Mouse (Mus musculus) kidney, postnatal 0 days (tissue): ENCODE results near the gene Gm45716. TPM values are rescaled to one million over a fixed set of nuclear protein-coding genes. Genes with fewer than 3 reads are reported as not detected.

Source experiments
- ATAC-seq: fragments of 200-750 bp; cut with Nextera tagmentation; replicated peaks from 2 replicates; pipeline ENCODE4 v1.8.0; 2017; ENCODE audit warnings: low read depth, moderate number of reproducible peaks, moderate TSS enrichment, moderate library complexity; ENCODE audit not compliant: low FRiP score
- DNase-seq: peaks from one replicate; pipeline ENCODE4 v3.0.0-alpha.2; 2016; ENCODE audit warnings: low spot score
- H3K27ac ChIP-seq: fragments of 300-500 bp; sonication (generic); 2 replicates; pipeline ENCODE4 v1.5.1; 2014; ENCODE audit warnings: mild to moderate bottlenecking
- H3K27me3 ChIP-seq: fragments of 300-500 bp; sonication (generic); 2 replicates; pipeline ENCODE4 v1.6.1; 2014; ENCODE audit warnings: low read length, mixed read lengths; ENCODE audit not compliant: insufficient read depth
- H3K36me3 ChIP-seq: fragments of 300-500 bp; sonication (generic); 2 replicates; pipeline ENCODE4 v1.6.1; 2014; ENCODE audit warnings: low read length, mixed read lengths; ENCODE audit not compliant: insufficient read depth
- H3K4me1 ChIP-seq: fragments of 300-500 bp; sonication (generic); replicated peaks from 2 replicates; pipeline ENCODE4 v1.6.1; 2014; ENCODE audit warnings: antibody characterized with exemption, low read length, mixed read lengths; ENCODE audit not compliant: insufficient read depth
- H3K4me2 ChIP-seq: fragments of 300-500 bp; sonication (generic); 2 replicates; pipeline ENCODE4 v1.6.1; 2014; ENCODE audit warnings: mild to moderate bottlenecking, low read length, moderate library complexity, mixed read lengths
- H3K4me3 ChIP-seq: fragments of 300-500 bp; sonication (generic); replicated peaks from 2 replicates; pipeline ENCODE4 v1.5.1; 2014; ENCODE audit warnings: low read depth, low read length
- H3K9ac ChIP-seq: fragments of 300-500 bp; sonication (generic); 2 replicates; pipeline ENCODE4 v1.6.1; 2014; ENCODE audit warnings: low read depth, low read length
- H3K9me3 ChIP-seq: fragments of 300-500 bp; sonication (generic); replicated peaks from 2 replicates; pipeline ENCODE4 v1.6.1; 2016; ENCODE audit warnings: low read length, inconsistent platforms, mixed read lengths
- CTCF ChIP-seq: IDR thresholded peaks from 2 replicates; pipeline ENCODE4 v1.5.1; 2016; ENCODE audit warnings: antibody characterized with exemption, low read depth, mild to moderate bottlenecking, moderate library complexity
- WGBS: fragments of 180-500 bp; shearing (Covaris S2); extraction: QIAGEN DNeasy Blood & Tissue Kit; methylation state at CpG from one replicate; pipeline ENCODE4 v1.1.7; 2014; 5-methylcytosine and 5-hydroxymethylcytosine counted together
- polyA plus RNA-seq: library from polyadenylated mRNA; unstranded; fragments of >200 nt; fragmentation: Nextera tagmentation; extraction: Ambion mirVana; gene quantifications from 2 replicates; pipeline ENCODE4 v1.2.1, GENCODE M21; 2015

The Gm45716 gene
- polyA plus RNA-seq, 1 experiment from 2014 or later: 13.9 TPM

- Histone ChIP-seq H3K4me2 (no peak overlapping the region), H3K36me3 (no peaks in the 10 kb centered on the region), H3K27me3 (no peaks in the 10 kb centered on the region), H3K4me3 (no peak overlapping the region), H3K4me1 (0 out of 2 replicates have a peak, but pooled peaks cover 3% of the 10 kb centered on the region), H3K9me3 (no peaks in the 10 kb centered on the region), H3K27ac (no peak overlapping the region), H3K9ac (no peak overlapping the region)
- WGBS: 34% methylated on average over 6 of the region's 6 CpGs
- peak; percentile 70 for TF ChIP-seq CTCF
- DNase-seq (peak; percentile 60), ATAC-seq (no peak)
These were observed 19.7 kb upstream of the Gm45716 start for GRCm38 (mm10) chr11:90167771-90168170.

- no peak overlapping the region for H3K27ac ChIP-seq
- WGBS: 87% methylated on average over 10 of the region's 10 CpGs
- H3K4me1 ChIP-seq: 0 out of 2 replicates have a peak, but pooled peaks cover 3% of the 10 kb centered on the region
- ATAC-seq: no peak
- no peak overlapping the region for H3K4me3 ChIP-seq
- no peaks in the 10 kb centered on the region for H3K9me3 ChIP-seq
- H3K36me3 ChIP-seq: no peaks in the 10 kb centered on the region
- H3K9ac ChIP-seq: no peak overlapping the region
- no peak overlapping the region for H3K4me2 ChIP-seq
- TF ChIP-seq CTCF: peak; percentile 52
- H3K27me3 ChIP-seq: no peaks in the 10 kb centered on the region
- peak; percentile 47 for DNase-seq
These were observed 19.0 kb upstream of the Gm45716 start for GRCm38 (mm10) chr11:90168338-90169065.

- no peak for TF ChIP-seq CTCF
- 43% methylated on average over 20 of the region's 20 CpGs for WGBS
- Histone ChIP-seq H3K4me2 (peak overlapping the region; percentile 54), H3K4me1 (0 out of 2 replicates have a peak, but pooled peaks cover 3% of the 10 kb centered on the region), H3K9me3 (no peaks in the 10 kb centered on the region), H3K4me3 (no peak overlapping the region; the same call in 1 of the 2 replicates), H3K27me3 (no peaks in the 10 kb centered on the region), H3K36me3 (no peaks in the 10 kb centered on the region), H3K9ac (no peak overlapping the region), H3K27ac (no peak overlapping the region)
- no peak; the same call in 1 of the 2 replicates for ATAC-seq
- peak; percentile 44 for DNase-seq
These were observed 18.1 kb upstream of the Gm45716 start for GRCm38 (mm10) chr11:90169200-90170013.

- Histone ChIP-seq H3K27me3 (no peaks in the 10 kb centered on the region), H3K4me2 (peak overlapping the region; percentile 54), H3K27ac (no peak overlapping the region), H3K9me3 (no peaks in the 10 kb centered on the region), H3K36me3 (no peaks in the 10 kb centered on the region), H3K4me1 (0 out of 2 replicates have a peak, but pooled peaks cover 3% of the 10 kb centered on the region), H3K9ac (no peak overlapping the region), H3K4me3 (no peak overlapping the region; the same call in 1 of the 2 replicates)
- TF ChIP-seq CTCF: peak; percentile 100
- peak; percentile 79 for ATAC-seq
- WGBS: 1% methylated on average over 7 of the region's 7 CpGs
- peak; percentile 93 for DNase-seq
These were observed 17.5 kb upstream of the Gm45716 start for GRCm38 (mm10) chr11:90170014-90170320.

- ATAC-seq (no peak), DNase-seq (no peak)
These were observed 15.2 kb upstream of the Gm45716 start for GRCm38 (mm10) chr11:90172331-90172730.

GRCm38 (mm10) chr11:90175634-90176300 is 11.7 kb upstream of the Gm45716 start:
- TF ChIP-seq CTCF: no peak
- Histone ChIP-seq H3K36me3 (no peaks in the 10 kb centered on the region), H3K9me3 (no peaks in the 10 kb centered on the region), H3K4me2 (no peak overlapping the region), H3K27me3 (no peaks in the 10 kb centered on the region), H3K27ac (no peak overlapping the region), H3K4me3 (no peak overlapping the region), H3K9ac (no peak overlapping the region), H3K4me1 (no peaks in the 10 kb centered on the region)
- WGBS: 92% methylated on average over 14 of the region's 14 CpGs
- no peak for DNase-seq
- ATAC-seq: no peak

More at GRCm38 (mm10) chr11:90172331-90172730, 15.2 kb upstream of the Gm45716 start:
- Histone ChIP-seq H3K36me3 (no peaks in the 10 kb centered on the region), H3K9me3 (no peaks in the 10 kb centered on the region), H3K27me3 (no peaks in the 10 kb centered on the region), H3K4me3 (no peak overlapping the region), H3K27ac (no peak overlapping the region), H3K4me2 (no peak overlapping the region), H3K4me1 (0 out of 2 replicates have a peak, but pooled peaks cover 3% of the 10 kb centered on the region), H3K9ac (no peak overlapping the region)
- TF ChIP-seq CTCF: no peak
- WGBS: 89% methylated on average over 6 of the region's 6 CpGs
